Mouse (Mus musculus): ENCODE measurements around the gene Gm3642. TPM values are rescaled to one million over a fixed set of nuclear protein-coding genes. Genes with fewer than 3 reads are reported as not detected.
"Not testable (repeated sequence)": the region's sequence is repeated elsewhere in the genome, so short reads cannot be mapped to it uniquely, and the experiment has no call there.

Gm3642 gene
- total RNA-seq (2022) = under 1 TPM in 2 of 4 experiments, not detected in 2; 0.27 to 0.57 TPM

GRCm38 (mm10) chr14:6840211-6840610, at the start of gene Gm3642:
TSS of gene Gm3642 (minus strand) at chr14:6840311.
- not testable (repeated sequence) for DNase-seq (ENCODE audit: low spot score in 2 of 2)

- peak in 1 of 2 experiments; percentile 3 for DNase-seq (ENCODE audit: low spot score in 2 of 2)
Measured at GRCm38 (mm10) chr14:6889521-6890012, 49.5 kb upstream of the Gm3642 start, which contains the start of gene Gm3667. TSS of gene Gm3667 (minus strand) at chr14:6889962.

GRCm38 (mm10) chr14:6888811-6889210, 48.7 kb upstream of the Gm3642 start:
- DNase-seq (ENCODE audit: low spot score in 2 of 2) = peak; percentile 37 to 55

GRCm38 (mm10) chr14:6823297-6823696, 16.8 kb downstream of the Gm3642 start:
- DNase-seq (ENCODE audit: low spot score in 2 of 2) = not testable (repeated sequence)

Other genes with a start within 250 kb of the Gm3642 start
- 1 to 10 TPM in 2 of 4 experiments, under 1 TPM in 2; 0.21 to 1.9 (median 1.0) TPM for gene Gm3629, start 249.7 kb downstream of the Gm3642 start, total RNA-seq (2022)
- not detected for gene Gm3460, start 217.9 kb downstream of the Gm3642 start, total RNA-seq (2022)
- gene Gm10251, start 156.1 kb downstream of the Gm3642 start, total RNA-seq (2022) = not detected
- gene Gm8050, start 120.1 kb downstream of the Gm3642 start, total RNA-seq (2022) = under 1 TPM in 3 of 4 experiments, not detected in 1; 0.30 to 0.43 (median 0.40) TPM
- gene Gm3636, start 98.0 kb downstream of the Gm3642 start, total RNA-seq (2022) = 1 to 10 TPM; 2.8 to 5.2 (median 3.9) TPM
- gene Gm8362, start 65.9 kb downstream of the Gm3642 start, total RNA-seq (2022) = under 1 TPM in 1 of 4 experiments, not detected in 3; 1.00 TPM
- 1 to 10 TPM in 3 of 4 experiments, under 1 TPM in 1; 0.72 to 2.0 (median 1.8) TPM for gene Gm3667, start 49.7 kb upstream of the Gm3642 start, total RNA-seq (2022)
- gene Gm6356, start 133.5 kb upstream of the Gm3642 start, total RNA-seq (2022) = not detected
- under 1 TPM in 3 of 4 experiments, not detected in 1; 0.32 to 0.63 (median 0.55) TPM for gene Gm10406, start 187.1 kb upstream of the Gm3642 start, total RNA-seq (2022)
- not detected for gene Gm3685, start 204.7 kb upstream of the Gm3642 start, total RNA-seq (2022)

Measured in layer of hippocampus, adult 8-10 months (tissue).